Mouse (Mus musculus): ENCODE measurements around the gene Ric1.

Gene Ric1

GRCm38 (mm10) chr19:29521637-29522435, at the start of gene Ric1:
Gene Ric1 (plus strand): TSS chr19:29522282.
- peak; percentile 81 for DNase-seq

DNA sequence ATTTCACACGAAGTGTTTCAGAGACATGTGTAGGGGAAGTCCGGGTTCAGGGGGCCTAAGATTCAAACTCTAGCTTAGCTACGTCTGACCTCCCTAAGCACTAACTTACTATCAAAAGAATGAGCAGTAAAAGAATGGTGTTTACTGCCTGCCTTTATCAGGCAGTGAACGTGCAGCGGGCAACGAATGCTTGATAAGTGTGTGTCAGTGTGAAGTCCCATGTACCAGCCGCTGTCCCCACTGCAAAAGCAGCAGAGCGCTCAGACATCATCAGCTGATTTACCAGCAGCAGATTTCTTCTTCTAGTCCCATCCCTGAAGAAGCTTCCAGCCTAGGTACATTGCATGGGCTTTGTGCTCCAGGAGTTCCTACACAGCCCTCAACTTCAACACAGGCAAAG, 49.7 kb upstream of the Ric1 start:
- no peak for DNase-seq

DNA sequence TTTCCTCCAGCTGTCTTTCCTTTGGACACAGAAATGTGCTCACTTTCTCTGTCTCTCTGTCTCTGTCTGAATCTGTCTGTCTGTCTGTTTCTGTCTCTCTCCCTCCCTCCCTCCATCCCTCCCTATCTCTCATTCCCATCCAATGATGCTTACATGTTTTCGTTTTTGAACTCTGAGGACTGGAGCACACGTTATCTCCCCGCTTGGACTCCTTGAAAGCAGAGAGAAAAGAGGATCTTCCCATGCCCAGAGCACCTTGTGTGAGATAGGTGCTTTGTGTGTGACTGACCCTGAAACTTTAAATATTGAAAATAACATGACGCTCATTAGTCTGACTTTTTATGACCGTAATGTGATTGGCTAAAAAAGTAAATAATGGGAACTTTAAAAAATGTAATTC, 49.1 kb upstream of the Ric1 start:
- DNase-seq = no peak

GRCm38 (mm10) chr19:29474803-29475202, 47.3 kb upstream of the Ric1 start:
- DNase-seq = no peak

DNA sequence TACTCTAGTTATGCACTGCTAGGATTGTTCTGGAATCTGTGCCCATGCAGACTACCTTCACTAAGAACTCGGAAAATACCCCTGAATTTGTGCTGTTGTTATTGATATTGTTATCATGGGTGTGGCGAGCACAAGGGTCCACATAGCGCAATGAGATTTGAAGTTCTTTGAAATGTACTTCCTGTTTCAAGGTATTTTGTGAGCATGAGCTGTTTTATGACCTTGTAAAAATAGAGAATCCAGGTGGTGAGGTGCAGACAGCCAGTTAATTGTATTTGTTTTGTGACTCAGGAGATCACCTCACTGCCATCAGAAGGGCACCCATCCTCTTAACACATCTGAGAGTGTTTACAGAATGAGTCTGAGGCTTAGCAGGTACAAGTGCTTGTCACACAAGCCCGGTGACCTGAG, 46.9 kb upstream of the Ric1 start:
- DNase-seq = no peak

GRCm38 (mm10) chr19:29478598-29478997, 43.5 kb upstream of the Ric1 start:
- no peak for DNase-seq

DNA sequence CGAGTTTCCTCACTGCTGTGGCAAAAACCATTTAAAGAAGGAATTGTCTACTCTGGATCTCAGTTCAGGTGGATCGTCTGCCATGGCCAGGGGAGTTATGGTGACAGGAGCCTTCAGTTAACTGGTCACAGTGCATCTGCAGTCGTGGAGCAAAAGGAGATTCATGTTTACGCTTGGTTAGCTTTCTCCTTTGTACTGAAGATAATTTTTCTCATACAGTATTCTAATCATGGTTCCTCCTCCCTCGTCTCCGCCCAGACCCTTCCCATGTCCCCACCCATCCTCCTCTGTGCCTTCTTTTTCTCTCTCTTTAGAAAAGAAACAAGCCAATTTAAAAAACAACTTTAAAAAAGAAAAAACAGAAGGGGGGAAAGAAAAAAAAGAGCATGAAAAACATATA, 40.5 kb upstream of the Ric1 start:
- no peak for DNase-seq

- no peak for DNase-seq
Measured at GRCm38 (mm10) chr19:29482148-29482547, 39.9 kb upstream of the Ric1 start.

GRCm38 (mm10) chr19:29482637-29483036, 39.4 kb upstream of the Ric1 start:
- DNase-seq = no peak

GRCm38 (mm10) chr19:29483386-29483785, 38.7 kb upstream of the Ric1 start:
- no peak for DNase-seq

DNA sequence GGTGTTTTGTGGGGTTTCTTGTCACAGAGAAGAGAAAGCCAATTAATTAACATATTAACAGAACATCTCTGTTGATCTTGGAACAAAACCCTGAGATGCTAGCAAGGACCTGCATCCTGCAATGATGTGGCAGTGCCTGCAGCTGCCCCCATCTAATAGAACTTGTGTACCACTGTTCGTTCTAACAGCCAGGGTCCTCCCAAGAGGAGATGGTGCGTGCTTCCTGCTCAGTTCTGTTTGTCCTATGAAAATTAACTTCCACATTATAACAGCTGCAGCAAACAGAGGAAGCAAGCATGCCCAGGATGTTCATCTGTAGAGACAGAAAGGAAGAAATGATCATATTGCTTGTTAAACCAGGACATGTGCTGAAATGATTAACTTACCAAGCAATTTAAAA, 37.5 kb upstream of the Ric1 start:
- DNase-seq = no peak

- DNase-seq = no peak
Measured at GRCm38 (mm10) chr19:29485257-29485948, 36.7 kb upstream of the Ric1 start.

GRCm38 (mm10) chr19:29486545-29487206, 35.4 kb upstream of the Ric1 start:
- no peak for DNase-seq

- DNase-seq = no peak
Measured at GRCm38 (mm10) chr19:29487326-29488072, 34.6 kb upstream of the Ric1 start.

GRCm38 (mm10) chr19:29488073-29488390, 34.0 kb upstream of the Ric1 start:
- no peak for DNase-seq

DNA sequence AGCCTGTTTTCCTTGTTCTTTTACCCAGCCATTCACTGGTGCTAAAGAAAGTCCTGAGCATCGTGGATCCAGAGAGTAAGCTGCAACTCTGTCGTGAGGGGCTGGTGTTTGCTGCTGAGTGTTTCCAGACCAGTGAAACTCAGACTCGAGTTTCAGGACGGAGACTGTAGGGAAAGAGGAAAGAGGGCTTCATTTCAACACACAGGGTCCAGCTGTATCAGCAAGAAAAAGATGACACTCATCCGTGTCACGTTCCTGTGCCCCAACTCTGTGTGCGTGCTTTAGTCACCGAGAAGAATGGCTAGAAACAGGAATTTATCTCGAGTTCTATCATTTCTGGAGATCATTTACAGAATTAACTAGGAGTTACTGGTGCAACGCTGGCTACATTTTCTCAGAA, 33.7 kb upstream of the Ric1 start:
- DNase-seq = no peak

DNA sequence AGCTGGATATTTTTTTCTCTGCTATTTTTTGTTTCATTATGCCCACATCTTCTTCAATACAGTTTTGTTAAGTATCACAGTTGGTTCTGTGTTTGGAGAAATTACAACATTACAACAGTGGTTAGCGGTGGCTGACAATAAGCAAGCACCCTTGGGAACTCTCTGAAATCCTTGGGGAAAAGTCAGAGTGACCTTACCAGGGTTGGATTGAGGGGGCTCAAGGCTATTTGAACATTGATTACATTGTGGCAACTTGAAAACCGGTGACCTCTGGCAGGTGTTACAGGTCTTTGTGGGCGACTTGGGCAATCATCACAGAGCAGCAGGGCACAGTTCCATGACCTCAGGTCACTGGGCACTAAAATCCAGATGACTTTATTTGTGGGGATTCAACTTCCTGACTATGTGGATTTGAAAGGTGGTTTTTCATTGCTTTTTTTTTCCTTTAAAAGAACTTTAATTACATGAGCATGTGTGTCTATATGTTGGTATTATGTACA, 32.2 kb upstream of the Ric1 start:
- no peak for DNase-seq

GRCm38 (mm10) chr19:29491467-29491866, 30.6 kb upstream of the Ric1 start:
- DNase-seq = no peak

DNA sequence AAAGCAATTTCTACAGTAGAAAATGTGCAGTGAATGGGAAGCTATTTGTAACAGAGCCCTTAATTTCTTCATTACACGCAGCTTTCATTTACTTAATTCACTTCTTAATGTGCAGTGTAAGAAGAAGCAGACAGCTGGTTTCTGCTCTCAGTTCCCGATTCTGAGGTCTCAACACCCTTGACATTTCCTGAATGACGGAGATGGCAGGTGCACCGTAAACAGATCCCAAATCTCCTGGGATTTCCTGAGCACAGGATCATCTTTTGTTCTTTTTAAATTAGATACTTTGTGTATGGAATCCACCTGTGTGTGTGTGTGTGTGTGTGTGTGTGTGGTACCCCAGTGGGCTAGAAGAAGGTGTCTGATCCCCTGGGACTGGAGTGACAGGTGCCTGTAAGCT, 27.6 kb upstream of the Ric1 start:
- no peak for DNase-seq

- DNase-seq = no peak
Measured at GRCm38 (mm10) chr19:29496001-29496597, 26.0 kb upstream of the Ric1 start.

- DNase-seq = no peak
Measured at GRCm38 (mm10) chr19:29496786-29497557, 25.1 kb upstream of the Ric1 start.

DNA sequence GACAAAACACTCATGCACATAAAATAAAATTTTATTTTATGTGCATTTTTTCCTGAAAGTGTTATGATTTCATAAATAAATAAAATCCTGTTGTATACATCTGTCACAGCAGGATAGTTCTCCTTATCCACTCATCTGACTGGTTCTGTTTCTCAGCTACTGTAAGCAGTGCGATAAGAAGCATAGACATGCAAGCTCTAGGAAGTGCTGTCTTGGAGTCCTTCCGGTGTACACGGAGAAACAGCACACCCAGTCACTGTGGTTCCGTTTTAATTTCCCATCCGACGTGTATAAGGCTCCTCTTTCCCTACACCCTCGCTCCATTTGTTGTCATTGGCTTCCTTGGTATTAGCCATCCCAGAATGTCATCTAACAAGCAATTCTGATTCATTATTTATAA, 24.2 kb upstream of the Ric1 start:
- DNase-seq = no peak

All from right cerebral cortex, postnatal 4 days (tissue).